Mouse (Mus musculus) MEL (cell line): Measurements from ENCODE around the gene Myrfl.

ENCODE experiments used
- CTCF ChIP-seq, 3 experiments: IDR thresholded peaks in 2 of 3; conservative IDR thresholded peaks in 1 of 3; 2 replicates each; pipeline ENCODE4 v1.5.1; 2011 to 2012; ENCODE audit warnings: low read length in 3 of 3, low read depth in 2 of 3, mild to moderate bottlenecking in 2 of 3, improper control_type of control experiment in 1 of 3, inconsistent platforms in 1 of 3, mixed read lengths in 1 of 3, moderate library complexity in 1 of 3; ENCODE audit not compliant: control insufficient read depth in 1 of 3, insufficient read depth in 1 of 3, poor library complexity in 1 of 3, severe bottlenecking in 1 of 3
- MAFK ChIP-seq: IDR thresholded peaks from 2 replicates; pipeline ENCODE4 v1.6.1; 2011; ENCODE audit warnings: low read depth, mild to moderate bottlenecking, low read length, improper control_type of control experiment, borderline replicate concordance
- MEF2A ChIP-seq: IDR thresholded peaks from 2 replicates; pipeline ENCODE4 v1.6.1; 2014; ENCODE audit warnings: low read depth, mild to moderate bottlenecking, inconsistent platforms, low read length, improper control_type of control experiment; ENCODE audit not compliant: poor library complexity, insufficient replicate concordance, severe bottlenecking; ENCODE audit errors: extremely low read depth
- UBTF ChIP-seq: IDR thresholded peaks from 2 replicates; pipeline ENCODE4 v1.6.1; 2012; ENCODE audit warnings: low read depth, mild to moderate bottlenecking, inconsistent platforms, low read length, improper control_type of control experiment, moderate library complexity, borderline replicate concordance; ENCODE audit not compliant: insufficient read depth
- ZMIZ1 ChIP-seq: IDR thresholded peaks from 2 replicates; pipeline ENCODE4 v1.6.1; 2012; ENCODE audit warnings: low read depth, mild to moderate bottlenecking, inconsistent platforms, low read length, improper control_type of control experiment, moderate library complexity
- ZNF384 ChIP-seq: IDR thresholded peaks from 2 replicates; pipeline ENCODE4 v1.6.1; 2012; ENCODE audit warnings: low read depth, mild to moderate bottlenecking, inconsistent platforms, low read length, improper control_type of control experiment

- no peak for TF ChIP-seq ZMIZ1
- no peak for TF ChIP-seq MEF2A
- TF ChIP-seq CTCF (IDR thresholded peaks at IDR 0.05 in 2 of 3, conservative IDR thresholded peaks at IDR 0.05 in 1 of 3; ENCODE audit: control insufficient read depth in 1 of 3, insufficient read depth in 1 of 3, low read depth in 2 of 3, low read length in 3 of 3, poor library complexity in 1 of 3, severe bottlenecking in 1 of 3): no peak
- no peak for TF ChIP-seq ZNF384
- TF ChIP-seq MAFK: no peak
- TF ChIP-seq UBTF: no peak
Measured at GRCm38 (mm10) chr10:116768642-116769041, 128.1 kb downstream of the Myrfl start.
